Mouse (Mus musculus) C2C12 (cell line): Measurements from ENCODE around the gene Etv5. TPM values are rescaled to one million over a fixed set of nuclear protein-coding genes. Genes with fewer than 3 reads are reported as not detected.

Source experiments
- H3K27me3 ChIP-seq: one replicate; pipeline ENCODE4 v1.6.1; 2011; ENCODE audit not compliant: control insufficient read depth, insufficient read depth, insufficient read length
- H3K36me3 ChIP-seq: one replicate; pipeline ENCODE4 v1.6.1; 2011; ENCODE audit not compliant: control insufficient read depth, insufficient read depth
- H3K4me3 ChIP-seq: one replicate; pipeline ENCODE4 v1.5.1; 2011; ENCODE audit warnings: mild to moderate bottlenecking, control low read depth; ENCODE audit not compliant: poor library complexity, insufficient read depth, severe bottlenecking
- H3K79me2 ChIP-seq: one replicate; pipeline ENCODE4 v1.6.1; 2011; ENCODE audit not compliant: control insufficient read depth, insufficient read depth
- H3K79me3 ChIP-seq: one replicate; pipeline ENCODE4 v1.6.1; 2011; ENCODE audit warnings: low read depth, control low read depth
- H3ac ChIP-seq: one replicate; pipeline ENCODE3; 2011; ENCODE audit warnings: low read depth; ENCODE audit not compliant: control insufficient read depth, insufficient read length
- CEBPB ChIP-seq: IDR thresholded peaks from one replicate; pipeline ENCODE4 v1.6.1; 2011; ENCODE audit warnings: low read depth, mild to moderate bottlenecking, control low read depth, moderate library complexity
- CTCF ChIP-seq: IDR thresholded peaks from one replicate; pipeline ENCODE4 v1.5.1; 2011; ENCODE audit not compliant: control insufficient read depth, insufficient read depth, insufficient read length
- FOSL1 ChIP-seq: IDR thresholded peaks from one replicate; pipeline ENCODE4 v1.8.0; 2011; ENCODE audit warnings: mild to moderate bottlenecking, low read length; ENCODE audit not compliant: poor library complexity, insufficient read depth, severe bottlenecking
- MAX ChIP-seq: IDR thresholded peaks from one replicate; pipeline ENCODE4 v1.6.1; 2011; ENCODE audit warnings: mild to moderate bottlenecking, control low read depth
- MYOD1 ChIP-seq: IDR thresholded peaks from one replicate; pipeline ENCODE4 v1.6.1; 2011; ENCODE audit warnings: low read depth; ENCODE audit not compliant: control insufficient read depth, insufficient read length
- MYOG ChIP-seq: IDR thresholded peaks from one replicate; pipeline ENCODE4 v1.6.1; 2011; ENCODE audit not compliant: control insufficient read depth, insufficient read length; ENCODE audit errors: extremely low read depth
- USF1 ChIP-seq: IDR thresholded peaks from one replicate; pipeline ENCODE4 v1.6.1; 2011; ENCODE audit warnings: low read depth, mild to moderate bottlenecking, control low read depth, moderate library complexity
- polyA plus RNA-seq: library from polyadenylated mRNA; unstranded; fragments of >200 nt; fragmentation: generic; extraction: Trizol; gene quantifications from one replicate; pipeline ENCODE4 v1.2.1, GENCODE M21; 2012; ENCODE audit warnings: missing spikeins

Etv5 gene
- polyA plus RNA-seq, 1 experiment, result 10.2 TPM

DNA sequence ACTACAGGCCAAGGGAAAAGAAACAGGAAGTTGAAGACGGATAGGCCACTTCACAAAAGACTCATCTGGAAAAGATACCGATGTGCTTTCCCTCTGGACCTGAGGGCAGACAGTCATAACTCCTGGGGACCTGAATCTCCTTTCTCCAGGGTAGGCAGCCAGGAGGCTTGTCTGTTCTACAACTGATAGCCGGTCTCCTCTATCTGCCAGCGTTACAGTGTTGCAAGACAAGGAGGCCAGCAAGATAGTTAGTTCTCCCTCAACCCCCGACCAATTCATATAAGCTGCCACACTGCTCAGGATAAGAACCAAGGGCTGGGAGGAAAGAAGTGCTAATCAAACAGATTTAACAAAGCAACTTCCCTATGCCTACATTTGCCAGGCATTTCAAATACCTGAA is 29.5 kb downstream of the Etv5 start:
- Histone ChIP-seq H3K4me3 (no peak overlapping the region), H3K79me2 (no peaks in the 10 kb centered on the region), H3ac (no peak overlapping the region), H3K36me3 (no peaks in the 10 kb centered on the region), H3K79me3 (no peaks in the 10 kb centered on the region), H3K27me3 (no peaks in the 10 kb centered on the region)
- TF ChIP-seq USF1 (no peak), MYOG (no peak), CTCF (no peak), MAX (no peak), MYOD1 (no peak), CEBPB (no peak)

DNA sequence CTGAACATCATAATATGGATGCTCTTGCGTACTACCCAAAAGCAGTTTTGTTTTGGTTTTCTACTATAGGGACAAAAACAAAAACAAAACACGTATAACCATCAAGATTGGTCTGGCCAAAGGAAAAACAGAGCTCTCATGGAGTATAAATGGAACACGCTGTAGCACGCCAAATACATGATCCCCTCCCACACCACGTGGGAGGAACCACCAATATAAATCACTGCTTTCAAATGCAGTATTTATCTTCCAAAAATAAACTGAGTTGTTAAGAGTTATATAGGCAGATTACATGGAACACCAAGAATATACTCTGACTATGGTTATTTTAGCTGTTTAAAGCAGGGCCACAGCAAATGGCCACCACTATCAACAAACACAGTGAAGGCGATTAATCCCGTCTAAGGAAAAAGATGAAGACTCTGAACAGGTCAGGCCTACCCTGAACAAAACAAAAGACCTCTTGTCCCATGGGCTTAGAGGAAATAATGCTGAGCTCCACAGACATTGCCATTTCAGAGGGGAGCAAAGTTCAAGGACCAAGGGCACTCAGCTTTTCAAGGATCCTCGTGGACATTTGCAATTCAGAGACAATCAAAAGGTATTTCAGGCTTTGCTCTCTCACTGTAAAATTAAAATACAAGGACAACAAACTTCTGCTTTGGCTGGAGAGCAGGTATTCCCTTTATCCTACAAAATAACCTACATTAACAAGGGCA is 30.7 kb downstream of the Etv5 start:
- Histone ChIP-seq H3K27me3 (no peaks in the 10 kb centered on the region), H3K36me3 (no peaks in the 10 kb centered on the region), H3K4me3 (no peak overlapping the region), H3K79me3 (no peaks in the 10 kb centered on the region), H3ac (no peak overlapping the region), H3K79me2 (no peaks in the 10 kb centered on the region)
- TF ChIP-seq CEBPB (no peak), MYOG (no peak), USF1 (no peak), MAX (no peak), CTCF (no peak), MYOD1 (no peak), FOSL1 (no peak)

DNA sequence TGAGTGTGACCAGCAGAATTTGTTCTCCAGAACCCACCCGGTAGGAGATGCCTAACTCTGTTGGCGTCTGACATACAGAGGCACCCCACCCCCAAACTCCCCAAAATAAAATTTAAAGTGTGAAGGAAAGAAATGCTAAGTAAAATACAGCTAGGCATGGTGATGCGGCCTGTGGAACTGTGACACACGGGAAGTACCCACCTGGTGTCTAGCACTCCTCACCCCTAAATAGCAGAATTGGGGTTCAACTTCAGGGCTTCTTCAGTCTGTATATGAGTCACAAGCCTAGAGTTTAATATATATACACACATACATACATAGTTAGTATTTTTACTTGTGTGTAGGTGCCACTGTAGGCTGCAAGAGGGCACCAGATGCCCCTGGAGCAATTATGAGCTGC is 32.8 kb downstream of the Etv5 start:
- Histone ChIP-seq H3K27me3 (no peaks in the 10 kb centered on the region), H3K36me3 (no peaks in the 10 kb centered on the region), H3K79me2 (no peaks in the 10 kb centered on the region), H3ac (no peak overlapping the region), H3K4me3 (no peak overlapping the region), H3K79me3 (no peaks in the 10 kb centered on the region)
- no peak for TF ChIP-seq FOSL1
- no peak for TF ChIP-seq MYOG
- TF ChIP-seq CTCF, result no peak
- TF ChIP-seq MYOD1, result no peak
- TF ChIP-seq USF1, result no peak
- no peak for TF ChIP-seq MAX
- no peak for TF ChIP-seq CEBPB

DNA sequence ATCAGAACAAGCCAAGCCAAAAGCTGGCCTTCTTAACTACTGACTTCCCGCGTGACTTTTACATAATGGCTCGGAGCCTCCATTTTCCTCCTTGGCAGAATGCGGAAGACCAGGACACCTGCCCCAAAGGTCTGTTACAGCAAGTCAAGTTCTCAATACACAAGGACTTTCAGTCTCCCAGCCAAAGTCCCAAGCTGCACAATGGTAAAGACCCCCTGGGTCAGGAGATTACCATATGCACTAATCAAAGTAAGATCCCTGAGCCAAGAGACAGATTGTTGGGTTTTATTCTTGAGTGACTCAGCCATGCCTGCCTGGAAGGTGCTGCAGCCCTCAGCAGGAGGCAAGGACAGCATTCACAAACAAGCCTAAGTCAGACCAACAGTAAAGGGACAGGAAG is 33.5 kb downstream of the Etv5 start:
- Histone ChIP-seq H3K79me3 (no peaks in the 10 kb centered on the region), H3K27me3 (no peaks in the 10 kb centered on the region), H3K79me2 (no peaks in the 10 kb centered on the region), H3ac (no peak overlapping the region), H3K36me3 (no peaks in the 10 kb centered on the region), H3K4me3 (no peak overlapping the region)
- TF ChIP-seq CTCF (no peak), CEBPB (no peak), USF1 (no peak), MAX (no peak), MYOD1 (no peak), MYOG (no peak), FOSL1 (no peak)

DNA sequence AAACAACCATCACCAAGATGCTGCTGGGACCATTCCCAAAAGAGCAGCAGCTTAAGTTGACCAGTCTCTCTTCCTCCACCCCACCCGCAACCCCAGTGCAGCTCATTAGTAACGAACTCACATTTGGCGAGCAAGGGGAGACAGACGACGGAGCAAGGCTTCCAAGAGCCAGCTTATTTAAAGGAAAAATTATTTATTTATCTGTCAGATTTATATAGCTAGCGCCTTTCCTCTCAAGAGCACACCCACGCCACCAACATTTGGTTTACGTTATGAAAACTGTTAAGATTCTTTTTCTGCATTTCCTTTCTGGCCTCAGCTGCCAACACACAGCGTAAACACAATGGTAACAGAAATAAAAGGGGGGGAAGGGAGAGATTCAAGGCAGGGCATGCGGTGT is 34.0 kb downstream of the Etv5 start:
- Histone ChIP-seq H3K79me2 (no peaks in the 10 kb centered on the region), H3K27me3 (no peaks in the 10 kb centered on the region), H3K4me3 (no peak overlapping the region), H3K79me3 (no peaks in the 10 kb centered on the region), H3K36me3 (no peaks in the 10 kb centered on the region), H3ac (no peak overlapping the region)
- TF ChIP-seq MAX, result no peak
- TF ChIP-seq FOSL1, result no peak
- no peak for TF ChIP-seq MYOG

DNA sequence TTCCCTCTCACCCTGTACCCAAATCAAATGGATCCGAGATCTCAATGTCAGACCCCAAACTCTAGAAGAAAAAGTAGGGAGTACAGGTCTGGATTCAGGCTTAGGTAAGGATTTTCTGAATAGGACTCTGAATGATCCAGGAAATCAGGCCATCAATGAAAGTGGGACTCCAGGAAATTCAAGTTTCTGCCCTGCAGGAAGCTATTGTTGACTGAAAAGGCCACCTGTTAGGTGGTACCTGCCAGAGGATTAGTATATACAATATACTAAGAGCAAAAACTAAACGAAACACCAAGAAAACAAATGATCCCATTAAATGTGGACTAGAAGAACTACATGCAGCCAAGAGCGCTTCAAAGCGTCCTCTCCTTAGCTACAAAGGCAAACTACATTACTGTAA is 35.8 kb downstream of the Etv5 start:
- Histone ChIP-seq H3K4me3 (no peak overlapping the region), H3K79me2 (no peaks in the 10 kb centered on the region), H3ac (no peak overlapping the region), H3K79me3 (no peaks in the 10 kb centered on the region), H3K36me3 (no peaks in the 10 kb centered on the region), H3K27me3 (no peaks in the 10 kb centered on the region)
- TF ChIP-seq CEBPB, result no peak
- no peak for TF ChIP-seq MAX
- TF ChIP-seq CTCF, result no peak
- no peak for TF ChIP-seq MYOG
- TF ChIP-seq FOSL1, result no peak
- TF ChIP-seq USF1, result no peak
- no peak for TF ChIP-seq MYOD1
